24 mouse cellular contexts compared by ENCODE assay signal in genomic region chr11:66025728-66026127, GRCm38 (mm10).
A peak's percentile ranks its signal among the peaks of the same experiment; 100 is the strongest.
DNase-seq lines count a peak whose midpoint lies in the region; ATAC-seq and TF ChIP-seq lines count a peak whose summit lies in the region.
"Had no signal": no experiment of that assay in that cellular context is flagged by ENCODE, and none has a peak within 500 bp of the region (broad histone marks: within the 10 kb centered on the region; RNA-seq: fewer than 3 reads in every experiment).

No protein-coding gene starts in this region.

- DNase-seq in embryo, embryonic 11 days = peak; percentile 5
- no peak for DNase-seq in embryo, embryonic 9.5 days (ENCODE audit: extremely low spot score)
- DNase-seq in stomach, postnatal 0 days (ENCODE audit: low spot score) = no peak
- DNase-seq: adrenal gland, adult 8-10 months; adrenal gland, postnatal 36 days; B cell, adult 2 months; cerebellum, adult 11 months; cerebellum, adult 8-10 months; cerebellum, postnatal 14 days; gastrocnemius, adult 2 months; gastrocnemius, postnatal 36 days; heart, adult 18-20 months; heart, postnatal 10 days had no signal

- H3K9ac ChIP-seq in intestine, embryonic 15.5 days = no peak overlapping the region
- H3K9ac ChIP-seq in intestine, embryonic 16.5 days (ENCODE audit: low read depth, low read length) = no peak overlapping the region
- no peak overlapping the region for H3K9ac ChIP-seq in stomach, embryonic 14.5 days (replicated peaks; ENCODE audit: low read depth, low read length)
- no peak overlapping the region for H3K9ac ChIP-seq in stomach, postnatal 0 days (ENCODE audit: low read length)
- H3K9ac ChIP-seq: embryonic facial prominence, embryonic 12.5 days; forebrain, embryonic 12.5 days; hindbrain, embryonic 13.5 days had no signal

- no peak for TF ChIP-seq EP300 in stomach, postnatal 0 days (optimal IDR thresholded peaks at IDR 0.05)

- no peak for TF ChIP-seq CTCF in stomach, postnatal 0 days (IDR thresholded peaks at IDR 0.05; ENCODE audit: low read depth)

- ATAC-seq in intestine, embryonic 15.5 days = peak; percentile 36; the same call in 1 of the 2 replicates
- ATAC-seq in intestine, embryonic 16.5 days = no peak
- peak; percentile 86 for ATAC-seq in stomach, embryonic 14.5 days (ENCODE audit: insufficient number of reproducible peaks, insufficient read depth, low FRiP score, low read depth)
- no peak for ATAC-seq in stomach, postnatal 0 days (ENCODE audit: low FRiP score, low TSS enrichment)
- ATAC-seq in megakaryocyte-erythroid progenitor cell, adult 5-6 weeks (replicated peaks; ENCODE audit: low FRiP score, low TSS enrichment, poor library complexity, severe bottlenecking) = no peak
- ATAC-seq: CD4-positive, CD25-positive, alpha-beta regulatory T cell, adult 4 months; hindbrain, postnatal 0 days had no signal

- H3K27ac ChIP-seq in intestine, embryonic 15.5 days = no peak overlapping the region
- no peak overlapping the region for H3K27ac ChIP-seq in intestine, embryonic 16.5 days (ENCODE audit: low read length)
- H3K27ac ChIP-seq in stomach, embryonic 14.5 days (ENCODE audit: low read length) = no peak overlapping the region
- no peak overlapping the region for H3K27ac ChIP-seq in stomach, postnatal 0 days (replicated peaks)
- H3K27ac ChIP-seq: embryonic facial prominence, embryonic 12.5 days; forebrain, embryonic 12.5 days; gastrocnemius, adult 2 months; heart, embryonic 10.5 days; hindbrain, embryonic 13.5 days; hindbrain, postnatal 0 days had no signal

- H3K36me3 ChIP-seq in intestine, embryonic 15.5 days = no peaks in the 10 kb centered on the region
- no peaks in the 10 kb centered on the region for H3K36me3 ChIP-seq in intestine, embryonic 16.5 days (ENCODE audit: control insufficient read depth, insufficient read depth, low read length)
- no peaks in the 10 kb centered on the region for H3K36me3 ChIP-seq in stomach, embryonic 14.5 days (ENCODE audit: control insufficient read depth, insufficient read depth, low read length)
- no peaks in the 10 kb centered on the region for H3K36me3 ChIP-seq in stomach, postnatal 0 days (ENCODE audit: control insufficient read depth, insufficient read depth, low read length)
- H3K36me3 ChIP-seq: embryonic facial prominence, embryonic 12.5 days; forebrain, embryonic 12.5 days; G1E; heart, embryonic 10.5 days; hindbrain, embryonic 13.5 days had no signal

- WGBS in intestine, embryonic 15.5 days = 71% methylated on average over 1 of the region's 1 CpGs
- WGBS in intestine, embryonic 16.5 days = 66% methylated on average over 1 of the region's 1 CpGs
- 22% methylated on average over 1 of the region's 1 CpGs for WGBS in stomach, embryonic 14.5 days
- WGBS in stomach, postnatal 0 days = 38% methylated on average over 1 of the region's 1 CpGs

- no peaks in the 10 kb centered on the region for H3K4me1 ChIP-seq in intestine, embryonic 15.5 days (replicated peaks)
- no peaks in the 10 kb centered on the region for H3K4me1 ChIP-seq in intestine, embryonic 16.5 days (ENCODE audit: control insufficient read depth, insufficient read depth, low read length)
- H3K4me1 ChIP-seq in stomach, embryonic 14.5 days (ENCODE audit: control insufficient read depth, insufficient read depth, low read length) = no peaks in the 10 kb centered on the region
- H3K4me1 ChIP-seq in stomach, postnatal 0 days (replicated peaks; ENCODE audit: control insufficient read depth, insufficient read depth) = no peaks in the 10 kb centered on the region
- H3K4me1 ChIP-seq: embryonic facial prominence, embryonic 12.5 days; heart, embryonic 10.5 days; hindbrain, embryonic 13.5 days had no signal

- no peak overlapping the region for H3K4me2 ChIP-seq in intestine, embryonic 15.5 days (replicated peaks)
- no peak overlapping the region for H3K4me2 ChIP-seq in intestine, embryonic 16.5 days (ENCODE audit: low read depth, low read length)
- H3K4me2 ChIP-seq in stomach, embryonic 14.5 days (replicated peaks; ENCODE audit: low read depth, low read length) = no peak overlapping the region
- no peak overlapping the region for H3K4me2 ChIP-seq in stomach, postnatal 0 days (replicated peaks; ENCODE audit: low read depth)
- H3K4me2 ChIP-seq: embryonic facial prominence, embryonic 12.5 days; forebrain, embryonic 12.5 days; hindbrain, embryonic 13.5 days had no signal

- H3K9me3 ChIP-seq in intestine, embryonic 15.5 days = no peaks in the 10 kb centered on the region
- no peaks in the 10 kb centered on the region for H3K9me3 ChIP-seq in intestine, embryonic 16.5 days (ENCODE audit: control insufficient read depth, low read length)
- no peaks in the 10 kb centered on the region for H3K9me3 ChIP-seq in stomach, embryonic 14.5 days (ENCODE audit: control insufficient read depth, low read depth, low read length)
- no peaks in the 10 kb centered on the region for H3K9me3 ChIP-seq in stomach, postnatal 0 days (ENCODE audit: control insufficient read depth, low read length)
- H3K9me3 ChIP-seq: embryonic facial prominence, embryonic 12.5 days; forebrain, embryonic 12.5 days; G1E; heart, embryonic 10.5 days; hindbrain, embryonic 13.5 days had no signal

- H3K4me3 ChIP-seq in intestine, embryonic 15.5 days (replicated peaks) = no peak overlapping the region
- H3K4me3 ChIP-seq in intestine, embryonic 16.5 days (ENCODE audit: low read length) = no peak overlapping the region
- H3K4me3 ChIP-seq in stomach, embryonic 14.5 days (ENCODE audit: low read depth, low read length) = no peak overlapping the region
- no peak overlapping the region for H3K4me3 ChIP-seq in stomach, postnatal 0 days (ENCODE audit: low read depth, low read length)
- H3K4me3 ChIP-seq: embryonic facial prominence, embryonic 12.5 days; forebrain, embryonic 12.5 days; gastrocnemius, adult 2 months; heart, embryonic 10.5 days; hindbrain, embryonic 13.5 days had no signal

- H3K27me3 ChIP-seq in intestine, embryonic 15.5 days (replicated peaks) = no peaks in the 10 kb centered on the region
- no peaks in the 10 kb centered on the region for H3K27me3 ChIP-seq in intestine, embryonic 16.5 days (replicated peaks; ENCODE audit: control insufficient read depth, insufficient read depth, low read length)
- no peaks in the 10 kb centered on the region for H3K27me3 ChIP-seq in stomach, embryonic 14.5 days (ENCODE audit: control insufficient read depth, insufficient read depth, low read length)
- no peaks in the 10 kb centered on the region for H3K27me3 ChIP-seq in stomach, postnatal 0 days (ENCODE audit: control insufficient read depth, insufficient read depth, low read length)
- H3K27me3 ChIP-seq: embryonic facial prominence, embryonic 12.5 days; forebrain, embryonic 12.5 days; hindbrain, embryonic 13.5 days had no signal

Comparison
In these comparisons a context has a peak if more than half of its experiments do, and no peak if none do; other contexts are left out.
1. ATAC-seq: peak in intestine, embryonic 15.5 days (single experiment) and stomach, embryonic 14.5 days (single experiment); none in intestine, embryonic 16.5 days (single experiment), stomach, postnatal 0 days (single experiment) and megakaryocyte-erythroid progenitor cell, adult 5-6 weeks (single experiment).